Mouse (Mus musculus) thymus, postnatal 14 days (tissue): Measurements from ENCODE around the gene Tssc4.

ENCODE experiments used
- DNase-seq: peaks from one replicate; pipeline ENCODE4 v3.0.0; 2021

Tssc4 gene

DNA sequence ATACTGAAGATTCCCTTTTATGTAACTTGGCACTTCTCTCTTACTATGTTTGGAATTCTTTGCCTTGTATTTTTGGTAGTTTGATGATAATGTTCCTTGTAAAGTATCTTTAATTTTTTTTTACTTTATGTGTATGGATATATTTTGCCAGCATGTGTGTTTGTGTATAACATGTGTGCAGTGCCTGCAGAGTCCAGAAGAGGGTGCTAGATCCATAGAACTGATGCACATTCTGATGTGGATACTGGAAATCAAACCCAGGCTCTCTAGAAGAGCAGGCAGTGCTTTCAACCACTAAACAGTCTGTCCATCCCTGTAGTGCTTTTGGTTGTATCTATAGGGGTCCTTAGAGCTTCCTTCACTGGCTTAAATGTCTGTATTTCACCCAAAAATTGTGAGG lies 45.7 kb downstream of the Tssc4 start:
- no peak for DNase-seq

GRCm38 (mm10) chr7:143116521-143116920 lies 47.5 kb downstream of the Tssc4 start:
- DNase-seq, result no peak

GRCm38 (mm10) chr7:143119407-143119806 lies 50.4 kb downstream of the Tssc4 start:
- no peak for DNase-seq

GRCm38 (mm10) chr7:143119826-143120225 lies 50.8 kb downstream of the Tssc4 start:
- no peak for DNase-seq
